Mouse (Mus musculus): ENCODE measurements around the gene Ttc39d.
"Not testable (repeated sequence)": the region's sequence is repeated elsewhere in the genome, so short reads cannot be mapped to it uniquely, and the experiment has no call there.

Ttc39d gene

GRCm38 (mm10) chr17:80206671-80207581 is at the start of gene Ttc39d, which contains the start of gene Srsf7:
Ttc39d (plus strand) TSS chr17:80207460.
Srsf7 (minus strand) TSS chr17:80207307.
- peak; percentile 97 for DNase-seq (ENCODE audit: low read depth, low spot score)

DNA sequence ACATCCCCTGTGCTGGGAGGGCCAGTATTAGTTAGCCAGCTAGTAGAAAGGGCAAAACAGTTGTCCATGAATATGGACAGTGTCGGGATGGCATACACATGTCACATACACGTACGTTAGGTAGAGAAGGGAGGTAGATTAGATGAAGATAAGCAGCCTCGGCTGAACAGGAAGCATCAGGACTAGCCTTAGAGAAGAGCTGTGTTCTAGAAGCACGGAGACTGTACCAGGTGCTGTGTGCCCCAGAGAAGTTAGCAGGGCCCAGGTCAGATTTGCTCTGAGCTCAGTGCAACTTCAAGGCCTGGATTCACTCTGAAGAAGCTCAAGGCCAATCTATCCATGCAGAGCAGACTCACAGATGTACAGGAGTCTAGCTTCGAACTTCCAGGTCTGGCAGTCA is 49.8 kb upstream of the Ttc39d start:
- DNase-seq (ENCODE audit: low read depth, low spot score) = no peak

- no peak for DNase-seq (ENCODE audit: low read depth, low spot score)
Observed at GRCm38 (mm10) chr17:80160454-80160853, 46.8 kb upstream of the Ttc39d start.

DNA sequence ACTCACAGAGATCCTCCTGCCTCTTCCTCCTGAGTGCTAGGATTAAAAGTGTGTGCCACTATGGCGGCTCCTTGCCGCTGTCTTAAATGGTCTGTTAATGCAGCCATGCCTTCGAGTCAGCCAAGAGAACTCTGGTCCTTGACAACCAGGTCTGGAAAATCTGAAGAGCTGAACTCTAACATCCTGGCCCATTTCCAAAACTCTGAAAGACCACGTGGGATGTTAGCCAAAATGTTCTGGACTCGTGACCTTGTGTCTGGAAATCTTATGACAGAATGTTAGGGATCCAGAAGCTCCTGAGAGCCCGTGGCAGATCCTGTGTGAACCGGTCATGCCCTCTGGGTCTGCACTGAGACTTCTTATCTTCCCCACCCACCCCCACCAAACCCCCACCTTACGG is 43.3 kb upstream of the Ttc39d start:
- no peak for DNase-seq (ENCODE audit: low read depth, low spot score)

DNA sequence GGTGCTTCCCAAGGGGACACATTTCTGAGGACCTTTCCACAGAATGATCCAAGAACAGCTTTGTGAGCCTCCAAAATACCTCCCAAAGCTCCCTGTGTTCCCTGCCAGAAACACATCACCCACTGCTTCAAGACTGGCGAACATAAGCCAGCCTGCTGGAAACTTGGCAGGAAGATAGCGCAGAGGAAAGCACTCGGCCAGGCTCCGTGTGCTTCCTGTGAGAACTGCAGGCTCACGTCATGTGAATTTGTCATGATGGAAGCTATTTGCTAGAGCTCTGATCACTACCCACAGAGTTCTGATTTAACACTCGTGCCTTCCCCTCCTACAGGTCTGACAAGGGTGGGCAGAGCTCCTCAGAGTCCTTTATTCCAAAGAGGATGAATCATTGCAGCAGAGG is 41.5 kb upstream of the Ttc39d start:
- DNase-seq (ENCODE audit: low read depth, low spot score) = no peak

- DNase-seq (ENCODE audit: low read depth, low spot score) = no peak
Observed at GRCm38 (mm10) chr17:80166346-80166745, 40.9 kb upstream of the Ttc39d start.

GRCm38 (mm10) chr17:80167436-80167835 is 39.8 kb upstream of the Ttc39d start:
- DNase-seq (ENCODE audit: low read depth, low spot score) = no peak

GRCm38 (mm10) chr17:80167851-80168251 is 39.4 kb upstream of the Ttc39d start:
- peak; percentile 85 for DNase-seq (ENCODE audit: low read depth, low spot score)

- DNase-seq (ENCODE audit: low read depth, low spot score) = peak; percentile 49
Observed at GRCm38 (mm10) chr17:80168425-80169182, 38.7 kb upstream of the Ttc39d start.

DNA sequence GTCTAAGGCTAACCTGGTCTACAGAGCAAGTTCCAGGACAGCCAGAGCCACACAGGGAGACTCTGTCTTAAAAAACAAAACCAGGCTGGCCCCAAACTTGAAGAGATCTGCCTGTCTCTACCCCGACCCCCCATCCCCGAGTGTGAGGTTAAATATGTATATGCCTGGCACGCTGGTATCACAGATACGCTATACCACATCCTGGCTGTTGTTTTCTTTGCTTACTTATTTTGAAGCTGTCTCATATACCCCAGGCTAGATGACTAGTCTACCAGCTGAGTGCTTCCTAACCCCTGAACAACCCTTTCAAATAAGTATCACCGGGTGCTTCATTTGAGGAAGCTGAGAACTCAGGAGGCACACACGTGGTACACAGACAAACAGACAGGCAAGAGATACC is 37.5 kb upstream of the Ttc39d start:
- DNase-seq (ENCODE audit: low read depth, low spot score) = peak; percentile 74

GRCm38 (mm10) chr17:80170951-80171350 is 36.3 kb upstream of the Ttc39d start:
- DNase-seq (ENCODE audit: low read depth, low spot score) = no peak

- no peak for DNase-seq (ENCODE audit: low read depth, low spot score)
Observed at GRCm38 (mm10) chr17:80171948-80172347, 35.3 kb upstream of the Ttc39d start.

- no peak for DNase-seq (ENCODE audit: low read depth, low spot score)
Observed at GRCm38 (mm10) chr17:80172761-80173160, 34.5 kb upstream of the Ttc39d start.

DNA sequence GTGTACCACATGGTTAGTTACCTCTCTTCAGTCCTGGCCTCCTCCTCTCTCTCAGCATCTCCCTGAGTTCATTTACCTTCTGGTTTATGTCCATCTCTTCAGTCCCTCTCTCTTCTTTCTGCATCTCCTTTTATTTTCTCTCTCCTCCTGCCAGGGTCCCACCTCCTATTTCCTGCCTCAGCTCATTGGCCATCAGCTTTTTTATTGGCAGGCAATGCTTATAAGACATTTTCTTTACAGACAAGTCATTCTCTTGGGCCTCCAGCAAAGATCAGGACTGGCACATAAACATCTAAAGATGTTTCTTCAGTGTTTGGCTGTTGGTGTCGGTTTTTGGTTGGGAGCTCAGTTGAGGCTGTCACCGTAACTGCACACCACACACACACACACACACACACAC is 33.6 kb upstream of the Ttc39d start:
- DNase-seq (ENCODE audit: low read depth, low spot score) = no peak

DNA sequence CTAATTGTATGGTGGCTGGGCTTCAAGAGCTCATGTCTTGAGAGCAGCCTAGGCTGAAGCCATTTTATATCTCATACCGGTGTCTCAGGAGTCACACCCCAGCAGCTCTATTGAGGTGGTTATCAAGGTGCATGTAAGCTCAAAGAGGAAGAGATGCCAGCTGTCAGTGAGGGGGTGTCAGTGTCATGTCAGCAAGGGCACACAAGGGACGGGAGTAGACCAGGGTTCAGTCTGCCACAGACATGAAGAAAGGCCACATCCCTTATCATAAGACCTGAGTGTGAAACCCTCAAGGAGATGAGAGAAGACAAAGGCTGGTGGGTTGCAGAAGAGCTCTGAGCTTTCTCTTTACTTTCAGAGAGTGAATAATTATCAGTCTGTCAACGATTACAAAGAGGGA is 33.1 kb upstream of the Ttc39d start:
- DNase-seq (ENCODE audit: low read depth, low spot score) = peak; percentile 82

DNA sequence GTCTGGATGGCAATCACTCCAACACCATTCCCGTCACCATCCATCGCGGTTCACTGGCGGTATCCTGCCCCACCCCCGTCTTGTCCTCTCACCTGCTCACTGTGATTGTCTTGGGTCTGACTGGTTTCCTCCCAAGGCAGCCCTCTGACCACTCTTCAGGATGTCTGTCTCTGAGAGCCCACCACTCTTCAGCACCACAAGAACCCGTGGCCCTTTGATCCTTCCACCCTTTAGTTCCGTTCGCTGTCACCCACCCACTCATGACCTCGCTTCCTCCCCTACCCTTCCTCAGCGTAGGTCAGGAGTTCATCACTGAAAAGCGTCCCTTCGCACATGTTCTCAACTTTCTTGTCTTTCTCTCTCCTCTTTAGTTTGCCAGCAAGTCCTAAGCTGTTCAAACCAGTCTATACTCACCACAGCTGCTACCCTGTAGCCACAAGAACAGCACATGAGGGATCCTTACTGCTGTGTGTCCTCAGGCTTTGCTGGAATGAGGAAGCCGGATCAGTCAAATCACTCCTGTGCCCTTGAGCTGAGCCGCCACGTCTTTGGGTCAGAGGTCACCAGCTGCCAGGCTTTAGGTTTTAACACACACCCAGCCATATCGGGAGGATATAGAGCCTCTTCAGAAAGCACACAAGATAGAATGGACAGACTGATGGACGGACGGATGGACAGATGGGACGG is 32.4 kb upstream of the Ttc39d start:
- peak; percentile 85 for DNase-seq (ENCODE audit: low read depth, low spot score)

- DNase-seq (ENCODE audit: low read depth, low spot score) = peak; percentile 80
Observed at GRCm38 (mm10) chr17:80175386-80175739, 31.9 kb upstream of the Ttc39d start.

GRCm38 (mm10) chr17:80175966-80176365 is 31.3 kb upstream of the Ttc39d start:
- peak; percentile 41 for DNase-seq (ENCODE audit: low read depth, low spot score)

- not testable (repeated sequence) for DNase-seq (ENCODE audit: low read depth, low spot score)
Observed at GRCm38 (mm10) chr17:80178846-80179245, 28.4 kb upstream of the Ttc39d start.

- DNase-seq (ENCODE audit: low read depth, low spot score) = peak; percentile 79
Observed at GRCm38 (mm10) chr17:80179959-80180358, 27.3 kb upstream of the Ttc39d start.

DNA sequence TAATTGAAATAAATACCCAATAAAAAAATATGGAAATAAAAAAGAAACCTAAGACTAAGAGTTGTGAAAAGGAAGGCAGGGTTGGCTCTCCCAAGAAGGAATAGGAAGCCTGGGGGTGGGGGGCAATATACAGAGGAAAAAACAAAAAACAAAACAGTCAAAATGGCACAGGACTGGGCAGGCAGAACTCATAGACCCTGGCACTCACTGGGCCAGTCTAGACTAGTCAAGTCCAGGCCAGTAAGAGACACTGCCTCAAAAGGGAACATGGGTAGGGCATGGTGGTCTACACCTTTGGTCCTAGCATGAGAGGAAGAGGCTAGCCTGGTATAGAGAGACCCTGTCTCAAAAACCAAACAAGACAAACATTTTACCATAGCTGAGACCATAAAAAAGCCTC is 26.8 kb upstream of the Ttc39d start:
- no peak for DNase-seq (ENCODE audit: low read depth, low spot score)

DNA sequence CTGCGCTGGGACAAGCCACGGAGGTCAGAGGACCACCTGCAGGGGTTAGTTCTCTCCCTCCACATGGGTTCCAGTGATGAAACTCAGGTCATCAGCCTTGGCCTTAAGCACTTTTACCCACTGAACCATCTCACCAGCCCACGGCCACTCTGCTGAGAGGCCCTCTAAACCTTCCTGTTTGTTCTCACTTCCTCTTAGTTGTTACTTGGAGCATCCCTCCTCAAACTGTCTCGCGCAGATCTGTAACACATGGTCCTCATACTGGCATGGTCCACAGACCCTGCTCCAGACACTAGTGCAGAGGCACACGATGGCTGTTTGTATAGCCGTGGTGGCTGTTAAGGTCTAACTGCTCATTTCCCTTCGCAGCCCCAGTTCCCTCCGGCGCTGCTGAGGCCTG is 23.6 kb upstream of the Ttc39d start:
- DNase-seq (ENCODE audit: low read depth, low spot score) = no peak

All from CD4-positive helper T cell, adult 2 months (primary cell).